Mouse (Mus musculus): ENCODE data around the gene Dhrs7. TPM values are rescaled to one million over a fixed set of nuclear protein-coding genes. Genes with fewer than 3 reads are reported as not detected.
"Not testable (repeated sequence)": the region's sequence is repeated elsewhere in the genome, so short reads cannot be mapped to it uniquely, and the experiment has no call there.

The Dhrs7 gene
- 44.6 and 47.8 TPM in 2 replicates for polyA plus RNA-seq (2012; rRNA removed)

- peak; percentile 58 to 83 for DNase-seq (ENCODE audit: extremely low spot score in 1 of 2, low spot score in 1 of 2)
Observed at GRCm38 (mm10) chr12:72664735-72665337, at the start of gene Dhrs7. Gene Dhrs7 (minus strand): TSS chr12:72664909.

GRCm38 (mm10) chr12:72709981-72710380, 45.3 kb upstream of the Dhrs7 start:
- DNase-seq (ENCODE audit: extremely low spot score in 1 of 2, low spot score in 1 of 2): no peak

- no peak for DNase-seq (ENCODE audit: extremely low spot score in 1 of 2, low spot score in 1 of 2)
Observed at GRCm38 (mm10) chr12:72704068-72704467, 39.4 kb upstream of the Dhrs7 start.

- DNase-seq (ENCODE audit: extremely low spot score in 1 of 2, low spot score in 1 of 2): no peak
Observed at GRCm38 (mm10) chr12:72700013-72700412, 35.3 kb upstream of the Dhrs7 start.

GRCm38 (mm10) chr12:72694901-72695463, 30.3 kb upstream of the Dhrs7 start:
- DNase-seq (ENCODE audit: extremely low spot score in 1 of 2, low spot score in 1 of 2): no peak

- no peak for DNase-seq (ENCODE audit: extremely low spot score in 1 of 2, low spot score in 1 of 2)
Observed at GRCm38 (mm10) chr12:72694438-72694837, 29.7 kb upstream of the Dhrs7 start.

- DNase-seq (ENCODE audit: extremely low spot score in 1 of 2, low spot score in 1 of 2): peak in 1 of 2 experiments; percentile 73
Observed at GRCm38 (mm10) chr12:72693895-72694294, 29.2 kb upstream of the Dhrs7 start.

GRCm38 (mm10) chr12:72688281-72688680, 23.6 kb upstream of the Dhrs7 start:
- DNase-seq (ENCODE audit: extremely low spot score in 1 of 2, low spot score in 1 of 2): not testable (repeated sequence)

GRCm38 (mm10) chr12:72687741-72688140, 23.0 kb upstream of the Dhrs7 start:
- not testable (repeated sequence) for DNase-seq (ENCODE audit: extremely low spot score in 1 of 2, low spot score in 1 of 2)

GRCm38 (mm10) chr12:72686566-72686965, 21.9 kb upstream of the Dhrs7 start:
- not testable (repeated sequence) for DNase-seq (ENCODE audit: extremely low spot score in 1 of 2, low spot score in 1 of 2)

GRCm38 (mm10) chr12:72683612-72684011, 18.9 kb upstream of the Dhrs7 start:
- no peak for DNase-seq (ENCODE audit: extremely low spot score in 1 of 2, low spot score in 1 of 2)

- DNase-seq (ENCODE audit: extremely low spot score in 1 of 2, low spot score in 1 of 2): no peak
Observed at GRCm38 (mm10) chr12:72682511-72683282, 18.0 kb upstream of the Dhrs7 start.

- no peak for DNase-seq (ENCODE audit: extremely low spot score in 1 of 2, low spot score in 1 of 2)
Observed at GRCm38 (mm10) chr12:72681919-72682318, 17.2 kb upstream of the Dhrs7 start.

GRCm38 (mm10) chr12:72679635-72680034, 14.9 kb upstream of the Dhrs7 start:
- no peak for DNase-seq (ENCODE audit: extremely low spot score in 1 of 2, low spot score in 1 of 2)

- peak in 1 of 2 experiments; percentile 22 for DNase-seq (ENCODE audit: extremely low spot score in 1 of 2, low spot score in 1 of 2)
Observed at GRCm38 (mm10) chr12:72674820-72675219, 10.1 kb upstream of the Dhrs7 start.

GRCm38 (mm10) chr12:72674079-72674797, 9.5 kb upstream of the Dhrs7 start:
- DNase-seq (ENCODE audit: extremely low spot score in 1 of 2, low spot score in 1 of 2): no peak

GRCm38 (mm10) chr12:72671516-72672135, 6.9 kb upstream of the Dhrs7 start:
- no peak for DNase-seq (ENCODE audit: extremely low spot score in 1 of 2, low spot score in 1 of 2)

- DNase-seq (ENCODE audit: extremely low spot score in 1 of 2, low spot score in 1 of 2): no peak
Observed at GRCm38 (mm10) chr12:72670921-72671320, 6.2 kb upstream of the Dhrs7 start.

- no peak for DNase-seq (ENCODE audit: extremely low spot score in 1 of 2, low spot score in 1 of 2)
Observed at GRCm38 (mm10) chr12:72667868-72668469, 3.3 kb upstream of the Dhrs7 start.

- DNase-seq (ENCODE audit: extremely low spot score in 1 of 2, low spot score in 1 of 2): no peak
Observed at GRCm38 (mm10) chr12:72666015-72666414, 1.3 kb upstream of the Dhrs7 start.

Data from frontal cortex, adult 2 months (tissue).